Mouse (Mus musculus): ENCODE data around the gene Slc12a9.

- TF ChIP-seq CTCF (IDR thresholded peaks at IDR 0.05; ENCODE audit: borderline replicate concordance, extremely low read depth, insufficient read depth, insufficient read length) (no peak), POLR2A (IDR thresholded peaks at IDR 0.05; ENCODE audit: borderline replicate concordance, extremely low read depth, insufficient read depth, insufficient read length, poor library complexity, severe bottlenecking) (no peak)
Measured at GRCm38 (mm10) chr5:137377603-137378002, 44.2 kb upstream of the Slc12a9 start.
